Mouse (Mus musculus) activated CD4-positive, CD25-positive, alpha-beta regulatory T cell, adult 9 weeks (primary cell): ENCODE results near the gene Zfp65. TPM values are rescaled to one million over a fixed set of nuclear protein-coding genes. Genes with fewer than 3 reads are reported as not detected.

Experiments
- polyA plus RNA-seq: library from polyadenylated mRNA; unstranded; fragments of 100-300 nt; shearing (Covaris generic); gene quantifications from one replicate; pipeline ENCODE4 v1.2.1, GENCODE M21; 2017

The Zfp65 gene
- 10.6 TPM for polyA plus RNA-seq

DNA sequence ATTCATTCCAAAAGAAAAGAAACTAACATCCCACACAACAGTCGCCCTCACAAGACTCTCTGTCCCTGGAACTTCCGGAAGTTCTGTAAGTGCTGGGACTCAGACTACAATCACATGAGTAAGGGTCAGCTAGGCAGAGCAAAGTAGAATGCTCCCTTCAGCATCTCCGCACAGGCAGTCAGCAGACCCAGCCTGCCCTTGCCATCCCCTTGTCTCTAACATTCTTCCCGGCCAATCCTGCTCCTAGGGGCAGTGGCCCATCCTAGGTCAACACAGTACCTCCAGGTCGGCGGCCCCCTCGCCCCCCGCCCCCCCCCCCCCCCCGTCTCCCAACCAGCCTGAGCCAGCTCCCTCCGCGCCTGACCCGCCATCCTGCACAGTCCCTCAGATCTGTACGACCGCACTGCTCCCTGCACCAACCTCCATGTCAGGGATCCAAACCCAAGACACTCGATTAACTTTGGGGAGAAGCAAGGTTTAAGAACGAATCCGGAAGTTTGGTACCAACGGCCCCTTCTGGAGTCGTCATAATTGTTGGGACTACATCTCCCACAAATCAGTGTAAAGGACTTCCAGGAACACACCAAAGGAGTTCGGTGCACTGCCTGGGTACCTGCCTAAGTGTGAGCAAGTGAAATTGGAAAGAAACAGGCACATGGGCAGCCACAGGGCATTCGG lies at the start of gene Zfp65:
Gene Zfp65, minus strand, starts transcription at position 533 of the 678 bp plus-strand sequence.

DNA sequence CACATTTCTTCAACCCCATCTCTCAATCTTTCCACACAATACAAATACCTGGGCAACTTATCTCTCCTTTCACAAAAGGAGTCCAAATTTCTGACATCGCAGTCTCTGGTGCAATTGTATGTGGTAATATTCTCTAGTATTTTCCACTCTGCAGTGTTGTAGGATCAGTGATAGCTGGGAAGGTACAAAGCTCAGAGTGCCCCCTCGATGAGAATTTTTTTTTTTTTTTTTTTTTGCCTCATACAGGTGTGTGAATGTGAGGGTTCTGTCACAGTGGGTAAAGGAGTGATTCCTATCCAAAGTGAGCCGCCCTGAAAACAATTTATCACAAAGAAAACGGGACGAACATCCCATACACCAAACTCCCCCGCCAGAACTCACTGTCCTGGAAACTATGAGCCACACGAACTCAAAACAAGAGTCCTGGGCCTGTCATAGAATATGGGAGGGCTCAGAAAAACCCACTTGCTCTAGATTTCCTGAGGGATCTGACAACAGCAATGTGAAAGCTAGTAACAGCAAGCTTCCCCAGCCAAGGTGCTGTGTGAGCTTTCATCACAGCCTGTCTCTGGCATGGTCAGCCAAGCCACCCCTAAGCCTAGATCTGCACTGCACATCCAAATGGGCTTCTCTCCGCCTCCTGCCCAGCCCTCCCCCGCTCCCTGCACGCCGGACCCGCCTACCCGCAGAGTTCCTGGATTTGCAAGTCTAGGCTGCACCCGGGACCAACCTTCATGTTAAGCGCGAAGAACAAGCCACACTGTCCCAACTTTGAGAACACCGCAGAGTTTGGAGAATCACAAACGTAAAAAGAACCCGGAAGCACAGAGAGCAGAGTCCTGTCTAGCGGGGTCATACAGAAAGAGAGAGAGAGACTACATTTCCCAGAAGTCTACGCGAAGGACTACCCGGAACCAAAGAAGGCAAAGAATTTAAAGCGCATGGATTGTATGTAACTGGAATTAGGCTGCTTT lies 25.6 kb upstream of the Zfp65 start, which contains the start of gene Zfp85:
Gene Zfp85, minus strand, starts transcription at position 896 of the 974 bp plus-strand sequence.

DNA sequence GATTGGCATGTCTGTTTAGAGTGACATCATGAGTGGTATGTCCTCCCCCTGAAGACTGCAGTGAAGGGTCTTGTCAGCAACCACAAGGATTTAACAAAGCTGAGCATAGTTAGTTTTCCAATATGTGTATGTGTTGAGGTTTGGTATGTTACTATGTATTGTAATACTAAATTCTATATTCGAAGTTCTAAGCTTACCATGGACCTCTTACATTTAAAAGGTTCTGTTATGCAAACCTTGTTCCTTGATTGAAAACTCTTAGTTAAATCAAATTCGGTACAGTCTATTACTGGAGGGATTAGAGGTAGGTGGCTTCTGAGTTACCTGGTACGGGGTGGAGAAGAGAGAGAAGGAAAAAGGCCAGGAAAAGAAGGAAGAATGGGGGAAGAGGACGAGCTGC lies 42.0 kb downstream of the Zfp65 start, which contains the start of gene Zfp738:
Gene Zfp738, minus strand, starts transcription at position 101 of the 400 bp plus-strand sequence.

Other genes with a start within 250 kb of the Zfp65 start
- gene Zfp874b, start 244.9 kb downstream of the Zfp65 start, polyA plus RNA-seq = 15.3 TPM
- 17.2 TPM for gene Zfp58, start 228.6 kb downstream of the Zfp65 start, polyA plus RNA-seq
- not detected for gene Gm26965, start 203.0 kb downstream of the Zfp65 start, polyA plus RNA-seq
- gene Zfp87, start 203.0 kb downstream of the Zfp65 start, polyA plus RNA-seq = 46.9 TPM
- 21.4 TPM for gene Zfp748, start 175.3 kb downstream of the Zfp65 start, polyA plus RNA-seq
- 8.5 TPM for gene Zfp729b, start 119.5 kb downstream of the Zfp65 start, polyA plus RNA-seq
- gene Gm49345, start 91.4 kb downstream of the Zfp65 start, polyA plus RNA-seq = 6.1 TPM
- gene Zfp729a, start 91.4 kb downstream of the Zfp65 start, polyA plus RNA-seq = 8.2 TPM
- gene Zfp738, start 42.1 kb downstream of the Zfp65 start, polyA plus RNA-seq = 21.9 TPM
- gene Zfp85, start 26.1 kb upstream of the Zfp65 start, polyA plus RNA-seq = 11.7 TPM
- gene Zfp493, start 50.5 kb upstream of the Zfp65 start, polyA plus RNA-seq = 3.0 TPM
- 6.7 TPM for gene Zfp273, start 84.6 kb upstream of the Zfp65 start, polyA plus RNA-seq
- 0.43 TPM for gene Gm10037, start 101.9 kb upstream of the Zfp65 start, polyA plus RNA-seq
- gene BC048507, start 134.2 kb upstream of the Zfp65 start, polyA plus RNA-seq = not detected